Mouse (Mus musculus): ENCODE measurements around the gene Gm17521.
"Not testable (repeated sequence)": the region's sequence is repeated elsewhere in the genome, so short reads cannot be mapped to it uniquely, and the experiment has no call there.

Gm17521 gene

GRCm38 (mm10) chrX:123029569-123029968 lies at the start of gene Gm17521:
Gm17521 (minus strand) TSS chrX:123029669.
- DNase-seq, result not testable (repeated sequence)

- DNase-seq, result no peak
Measured at GRCm38 (mm10) chrX:123043956-123044355, 14.5 kb upstream of the Gm17521 start.

- DNase-seq, result no peak
Measured at GRCm38 (mm10) chrX:123043516-123043915, 14.0 kb upstream of the Gm17521 start.

Data from spleen, adult 18-20 months (tissue).